Mouse (Mus musculus): ENCODE measurements around the gene Nadsyn1.

- TF ChIP-seq CTCF (IDR thresholded peaks at IDR 0.05; ENCODE audit: low read depth) (peak; percentile 88), EP300 (IDR thresholded peaks at IDR 0.05; ENCODE audit: low read depth) (no peak)
Measured at GRCm38 (mm10) chr7:143748041-143748868, 74.4 kb downstream of the Nadsyn1 start.
